Mouse (Mus musculus) stomach, postnatal 0 days (tissue): ENCODE measurements at regions not wholly inside any gene's neighbourhood (a gene's known extent, or its start where the extent isn't known, plus 50 kb on each side); places are given as distances from the start of the nearest gene placed in this dataset.

Experiments
- ATAC-seq: fragments of 200-750 bp; cut with Nextera tagmentation; 2 replicates; pipeline ENCODE4 v1.8.0; 2017; ENCODE audit not compliant: low FRiP score, low TSS enrichment
- DNase-seq: peaks from one replicate; pipeline ENCODE4 v3.0.0-alpha.2; 2016; ENCODE audit warnings: low spot score
- H3K27ac ChIP-seq: fragments of 300-500 bp; sonication (generic); replicated peaks from 2 replicates; pipeline ENCODE4 v1.5.1; 2014; ENCODE audit warnings: mild to moderate bottlenecking, control low read depth
- H3K27me3 ChIP-seq: fragments of 300-500 bp; sonication (generic); 2 replicates; pipeline ENCODE4 v1.6.1; 2014; ENCODE audit warnings: low read length; ENCODE audit not compliant: control insufficient read depth, insufficient read depth
- H3K36me3 ChIP-seq: fragments of 300-500 bp; sonication (generic); 2 replicates; pipeline ENCODE4 v1.6.1; 2014; ENCODE audit warnings: low read length, mixed read lengths; ENCODE audit not compliant: control insufficient read depth, insufficient read depth
- H3K4me1 ChIP-seq: fragments of 300-500 bp; sonication (generic); replicated peaks from 2 replicates; pipeline ENCODE4 v1.6.1; 2014; ENCODE audit warnings: antibody characterized with exemption; ENCODE audit not compliant: control insufficient read depth, insufficient read depth
- H3K4me2 ChIP-seq: fragments of 300-500 bp; sonication (generic); replicated peaks from 2 replicates; pipeline ENCODE4 v1.6.1; 2014; ENCODE audit warnings: low read depth, mild to moderate bottlenecking, control low read depth, moderate library complexity
- H3K4me3 ChIP-seq: fragments of 300-500 bp; sonication (generic); 2 replicates; pipeline ENCODE4 v1.5.1; 2014; ENCODE audit warnings: low read depth, low read length, control low read depth
- H3K9ac ChIP-seq: fragments of 300-500 bp; sonication (generic); 2 replicates; pipeline ENCODE4 v1.6.1; 2014; ENCODE audit warnings: mild to moderate bottlenecking, low read length, control low read depth, mixed read lengths
- H3K9me3 ChIP-seq: fragments of 300-500 bp; sonication (generic); 2 replicates; pipeline ENCODE4 v1.6.1; 2016; ENCODE audit warnings: low read length; ENCODE audit not compliant: control insufficient read depth
- CTCF ChIP-seq: IDR thresholded peaks from 2 replicates; pipeline ENCODE4 v1.5.1; 2016; ENCODE audit warnings: antibody characterized with exemption, low read depth, mild to moderate bottlenecking, moderate library complexity
- EP300 ChIP-seq: optimal IDR thresholded peaks from 2 replicates; pipeline ENCODE3; 2016; ENCODE audit warnings: antibody characterized with exemption
- WGBS: fragments of 180-500 bp; shearing (Covaris S2); extraction: QIAGEN DNeasy Blood & Tissue Kit; methylation state at CpG from one replicate; pipeline ENCODE4 v1.1.7; 2014; 5-methylcytosine and 5-hydroxymethylcytosine counted together

DNA sequence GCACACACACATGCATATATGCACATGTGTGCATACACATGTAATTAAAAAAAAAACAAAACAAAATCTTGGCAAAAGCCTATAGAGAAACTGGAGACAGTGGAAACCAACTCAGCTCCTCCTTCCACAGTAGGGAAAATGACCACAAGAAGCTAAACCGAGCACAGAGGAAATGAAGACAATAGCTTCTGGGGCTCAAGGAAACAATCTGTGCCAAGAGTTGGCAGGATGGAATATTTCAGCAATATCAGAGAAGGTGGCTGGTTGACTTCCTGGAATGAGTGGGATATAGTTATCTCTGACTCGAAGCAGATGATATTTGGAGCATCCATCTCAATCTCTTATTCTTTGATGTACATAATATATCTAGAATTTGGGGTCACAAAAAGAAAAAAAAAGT is 163.6 kb downstream of the Cemip2 start:
- H3K4me1 ChIP-seq = no peaks in the 10 kb centered on the region
- H3K4me3 ChIP-seq = no peak overlapping the region
- no peak overlapping the region for H3K27ac ChIP-seq
- no peaks in the 10 kb centered on the region for H3K27me3 ChIP-seq
- no peaks in the 10 kb centered on the region for H3K36me3 ChIP-seq
- no peak overlapping the region for H3K4me2 ChIP-seq
- DNase-seq (no peak), ATAC-seq (no peak)
- 68% methylated on average over 2 of the region's 2 CpGs for WGBS
- TF ChIP-seq EP300 = no peak
- no peak for TF ChIP-seq CTCF
- no peaks in the 10 kb centered on the region for H3K9me3 ChIP-seq
- H3K9ac ChIP-seq = no peak overlapping the region

- ATAC-seq (no peak), DNase-seq (no peak)
- WGBS = 69% methylated on average over 11 of the region's 11 CpGs
- no peaks in the 10 kb centered on the region for H3K27me3 ChIP-seq
- H3K4me1 ChIP-seq = no peaks in the 10 kb centered on the region
- H3K27ac ChIP-seq = no peak overlapping the region
- H3K4me2 ChIP-seq = no peak overlapping the region
- H3K36me3 ChIP-seq = no peaks in the 10 kb centered on the region
- H3K9me3 ChIP-seq = no peaks in the 10 kb centered on the region
- no peak overlapping the region for H3K4me3 ChIP-seq
- H3K9ac ChIP-seq = no peak overlapping the region
- TF ChIP-seq CTCF (no peak), EP300 (no peak)
Observed at GRCm38 (mm10) chr19:21942286-21942685, 164.1 kb downstream of the Cemip2 start.

GRCm38 (mm10) chr19:21943407-21943806 is 165.3 kb downstream of the Cemip2 start:
- H3K4me1 ChIP-seq = no peaks in the 10 kb centered on the region
- WGBS = 40% methylated on average over 4 of the region's 4 CpGs
- ATAC-seq = no peak
- no peak overlapping the region for H3K4me3 ChIP-seq
- no peak overlapping the region for H3K27ac ChIP-seq
- TF ChIP-seq CTCF (peak; percentile 60), EP300 (no peak)
- no peak overlapping the region for H3K4me2 ChIP-seq
- no peak overlapping the region for H3K9ac ChIP-seq
- H3K27me3 ChIP-seq = no peaks in the 10 kb centered on the region
- DNase-seq = no peak
- no peaks in the 10 kb centered on the region for H3K9me3 ChIP-seq
- H3K36me3 ChIP-seq = no peaks in the 10 kb centered on the region

GRCm38 (mm10) chr19:21946262-21946922 is 168.2 kb downstream of the Cemip2 start:
- WGBS = 57% methylated on average over 5 of the region's 5 CpGs
- no peaks in the 10 kb centered on the region for H3K27me3 ChIP-seq
- no peak for DNase-seq
- ATAC-seq = no peak
- H3K9me3 ChIP-seq = no peaks in the 10 kb centered on the region
- H3K27ac ChIP-seq = no peak overlapping the region
- no peak overlapping the region for H3K4me3 ChIP-seq
- H3K4me1 ChIP-seq = no peaks in the 10 kb centered on the region
- TF ChIP-seq EP300 = no peak
- no peak for TF ChIP-seq CTCF
- H3K36me3 ChIP-seq = no peaks in the 10 kb centered on the region
- no peak overlapping the region for H3K4me2 ChIP-seq
- H3K9ac ChIP-seq = no peak overlapping the region

DNA sequence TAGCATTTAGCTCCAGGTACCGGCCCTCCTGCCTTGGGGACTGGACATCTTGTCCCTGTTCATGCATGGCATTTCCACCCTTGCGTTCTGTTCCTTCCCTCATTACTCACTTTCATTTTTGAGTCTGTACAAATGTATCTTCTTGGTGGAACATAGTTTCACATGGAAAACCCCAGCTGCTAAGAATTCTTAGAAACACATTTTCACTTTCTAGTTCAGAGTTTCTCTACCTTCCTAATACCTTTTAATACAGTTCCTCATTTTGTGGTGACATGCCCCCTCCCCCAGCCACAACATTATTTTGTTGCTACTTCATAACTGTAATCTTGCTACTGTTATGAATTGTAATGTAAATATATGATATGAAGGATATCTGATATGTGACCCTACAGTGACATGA is 169.9 kb downstream of the Cemip2 start:
- WGBS = 92% methylated on average over 2 of the region's 2 CpGs
- no peak overlapping the region for H3K9ac ChIP-seq
- H3K27ac ChIP-seq = no peak overlapping the region
- ATAC-seq = no peak
- no peaks in the 10 kb centered on the region for H3K36me3 ChIP-seq
- no peak for DNase-seq
- H3K4me3 ChIP-seq = no peak overlapping the region
- H3K4me2 ChIP-seq = no peak overlapping the region
- H3K27me3 ChIP-seq = no peaks in the 10 kb centered on the region
- H3K9me3 ChIP-seq = no peaks in the 10 kb centered on the region
- H3K4me1 ChIP-seq = no peaks in the 10 kb centered on the region
- TF ChIP-seq CTCF = no peak
- TF ChIP-seq EP300 = no peak

DNA sequence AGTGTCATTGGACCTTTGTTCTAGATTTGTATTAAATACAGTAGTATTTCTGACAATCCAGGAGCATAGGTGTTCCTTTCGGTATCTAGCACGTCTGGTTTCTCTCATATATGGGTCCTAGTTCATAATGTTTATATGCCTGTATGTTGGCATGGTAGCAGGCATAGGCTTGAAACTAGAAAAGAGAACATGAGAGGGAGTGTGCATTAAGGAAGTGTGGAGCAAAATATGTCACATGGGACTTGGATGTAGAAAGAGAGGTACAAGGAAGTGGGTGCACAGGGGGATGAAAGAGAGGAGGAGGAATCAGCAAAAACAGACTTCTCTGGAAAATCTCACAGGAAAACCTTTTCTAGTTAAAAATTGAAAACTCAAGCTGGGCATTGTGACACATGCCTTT is 176.2 kb upstream of the Trpm3 start:
- 84% methylated on average over 2 of the region's 2 CpGs for WGBS

More for the DNA sequence above, 176.2 kb upstream of the Trpm3 start:
- no peak overlapping the region for H3K4me2 ChIP-seq
- no peak overlapping the region for H3K27ac ChIP-seq
- H3K9me3 ChIP-seq = no peaks in the 10 kb centered on the region
- H3K4me3 ChIP-seq = no peak overlapping the region
- TF ChIP-seq CTCF (no peak), EP300 (no peak)
- ATAC-seq (no peak), DNase-seq (no peak)
- no peaks in the 10 kb centered on the region for H3K36me3 ChIP-seq
- H3K4me1 ChIP-seq = no peaks in the 10 kb centered on the region
- no peaks in the 10 kb centered on the region for H3K27me3 ChIP-seq
- H3K9ac ChIP-seq = no peak overlapping the region
